Mouse (Mus musculus): ENCODE data around the gene Cinp.

Cinp gene

GRCm38 (mm10) chr12:110835182-110835581 lies 53.8 kb downstream of the Cinp start:
- DNase-seq (ENCODE audit: low spot score) = no peak

DNA sequence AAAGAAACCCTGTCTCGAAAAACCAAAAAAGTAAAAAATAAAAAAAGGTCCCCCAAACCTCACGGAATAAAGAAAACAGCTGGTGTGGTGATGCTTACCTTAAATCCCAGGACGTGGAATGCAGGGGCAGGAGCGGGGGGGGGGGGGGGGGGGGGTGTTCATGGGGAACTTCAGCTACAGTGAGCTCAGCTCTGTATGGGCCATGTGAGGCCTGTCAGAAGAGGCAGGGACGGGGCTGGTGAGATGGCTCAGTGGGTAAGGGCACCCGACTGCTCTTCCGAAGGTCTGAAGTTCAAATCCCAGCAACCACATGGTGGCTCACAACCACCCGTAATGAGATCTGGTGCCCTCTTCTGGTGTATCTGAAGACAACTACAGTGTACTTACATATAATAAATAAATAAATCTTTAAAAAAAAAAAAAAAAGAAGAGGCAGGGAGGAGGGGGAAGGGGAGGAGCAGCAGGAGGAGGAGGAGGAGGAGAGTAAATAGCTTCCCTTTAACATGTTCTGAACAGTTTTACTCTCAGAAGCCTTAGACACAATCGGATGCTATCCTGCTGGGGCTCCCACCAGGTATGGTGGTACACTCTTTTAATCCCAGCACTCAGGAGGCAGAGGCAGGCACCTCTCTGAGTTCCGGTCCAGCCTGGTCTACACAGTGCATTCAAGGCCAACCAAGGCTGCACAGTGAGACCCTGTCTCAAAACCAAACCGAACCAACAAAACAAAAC lies 58.5 kb downstream of the Cinp start:
- DNase-seq (ENCODE audit: low spot score) = no peak

DNA sequence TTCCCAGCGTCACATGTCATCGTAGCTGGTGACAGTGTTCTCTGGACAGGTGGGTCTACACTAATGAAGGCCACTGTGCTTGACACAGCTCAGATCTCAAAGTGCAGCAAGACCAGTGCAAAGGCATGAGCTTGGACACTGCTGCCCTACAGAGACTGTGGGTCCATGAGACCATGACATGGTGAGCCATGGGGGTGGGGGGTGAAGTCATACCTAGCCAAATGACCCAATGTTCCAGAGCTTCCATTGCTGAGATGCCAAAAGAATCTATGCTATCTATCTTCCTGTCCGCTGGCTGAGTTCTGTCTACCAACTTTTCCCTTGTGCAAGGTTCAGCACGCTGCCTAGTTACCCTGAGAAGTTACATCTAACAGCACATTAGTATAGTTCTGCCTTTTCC lies 60.0 kb downstream of the Cinp start:
- DNase-seq (ENCODE audit: low spot score) = no peak

All from ovary, adult 18-20 months (tissue).